Mouse (Mus musculus) liver, postnatal 0 days (tissue): Measurements from ENCODE around the gene Bag2.

Source experiments
- CTCF ChIP-seq: sonication (generic); IDR thresholded peaks from 2 replicates; pipeline ENCODE4 v1.5.1; 2016; ENCODE audit warnings: antibody characterized with exemption, low read depth
- EP300 ChIP-seq: IDR thresholded peaks from 2 replicates; pipeline ENCODE4 v1.6.1; 2016; ENCODE audit warnings: antibody characterized with exemption, low read depth, mild to moderate bottlenecking

DNA sequence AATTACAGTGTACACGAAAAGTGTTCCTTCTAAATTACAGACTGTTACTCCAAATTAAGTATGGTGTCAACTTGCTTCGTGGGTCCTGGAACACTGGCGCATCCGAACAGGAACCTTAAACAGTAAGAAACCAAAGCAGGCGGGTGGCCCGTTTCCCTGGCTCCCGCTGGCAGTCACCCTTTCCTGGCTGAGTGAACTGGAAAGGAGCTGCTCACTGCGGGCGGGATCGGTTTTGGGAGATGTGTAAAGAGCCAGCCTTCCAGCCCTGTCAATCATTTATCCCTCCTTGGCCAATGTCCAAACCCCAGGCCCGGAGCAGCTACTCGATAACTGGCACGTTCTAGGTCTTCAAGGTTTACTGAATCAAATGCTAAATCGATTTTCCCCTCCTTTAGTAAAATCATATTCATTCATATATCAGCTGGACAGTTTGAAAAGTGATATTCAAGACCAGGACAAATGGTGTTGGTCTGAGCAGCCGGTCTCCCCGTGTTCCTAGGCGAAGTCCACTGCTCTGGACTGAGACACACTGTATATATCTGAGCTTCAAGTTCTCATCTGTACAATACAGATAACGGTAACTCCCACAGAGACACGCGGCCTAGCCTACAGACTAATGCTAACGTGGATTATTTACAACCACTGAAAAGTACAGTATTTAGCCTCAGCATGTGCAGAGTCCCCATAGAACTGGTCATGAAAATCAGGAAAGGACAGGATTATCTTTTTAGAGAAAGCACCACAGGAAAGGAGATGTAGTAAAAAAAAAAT lies 2.4 kb downstream of the Bag2 start:
- TF ChIP-seq CTCF = no peak
- TF ChIP-seq EP300 = peak; percentile 88
